Mouse (Mus musculus) intestine, postnatal 0 days (tissue): Measurements from ENCODE around the gene P2rx4. TPM values are rescaled to one million over a fixed set of nuclear protein-coding genes. Genes with fewer than 3 reads are reported as not detected.

Experiments used
- ATAC-seq: fragments of 200-750 bp; cut with Nextera tagmentation; 2 replicates; pipeline ENCODE4 v1.8.0; 2017; ENCODE audit warnings: mild to moderate bottlenecking, moderate TSS enrichment, moderate library complexity
- H3K27ac ChIP-seq: fragments of 300-500 bp; sonication (generic); 2 replicates; pipeline ENCODE4 v1.5.1; 2014; ENCODE audit warnings: mild to moderate bottlenecking, low read depth, low read length, moderate library complexity
- H3K27me3 ChIP-seq: fragments of 300-500 bp; sonication (generic); replicated peaks from 2 replicates; pipeline ENCODE4 v1.6.1; 2014; ENCODE audit warnings: low read length, mixed read lengths; ENCODE audit not compliant: control insufficient read depth, insufficient read depth
- H3K36me3 ChIP-seq: fragments of 300-500 bp; sonication (generic); 2 replicates; pipeline ENCODE4 v1.6.1; 2014; ENCODE audit warnings: mild to moderate bottlenecking, moderate library complexity; ENCODE audit not compliant: control insufficient read depth, insufficient read depth
- H3K4me1 ChIP-seq: fragments of 300-500 bp; sonication (generic); replicated peaks from 2 replicates; pipeline ENCODE4 v1.6.1; 2014; ENCODE audit warnings: antibody characterized with exemption, low read length, mixed read lengths; ENCODE audit not compliant: control insufficient read depth, insufficient read depth
- H3K4me2 ChIP-seq: fragments of 300-500 bp; sonication (generic); replicated peaks from 2 replicates; pipeline ENCODE4 v1.6.1; 2014; ENCODE audit warnings: low read depth, mild to moderate bottlenecking, moderate library complexity
- H3K4me3 ChIP-seq: fragments of 300-500 bp; sonication (generic); 2 replicates; pipeline ENCODE4 v1.5.1; 2014; ENCODE audit warnings: low read depth, low read length
- H3K9ac ChIP-seq: fragments of 300-500 bp; sonication (generic); 2 replicates; pipeline ENCODE4 v1.6.1; 2014; ENCODE audit warnings: mild to moderate bottlenecking, low read depth, low read length
- H3K9me3 ChIP-seq: fragments of 300-500 bp; sonication (generic); 2 replicates; pipeline ENCODE4 v1.6.1; 2016; ENCODE audit warnings: mixed run types; ENCODE audit not compliant: control insufficient read depth
- CTCF ChIP-seq: sonication (generic); IDR thresholded peaks from 2 replicates; pipeline ENCODE4 v1.5.1; 2016; ENCODE audit warnings: low read depth, mild to moderate bottlenecking, control low read depth, antibody characterized with exemption, moderate library complexity
- WGBS: fragments of 180-500 bp; shearing (Covaris S2); extraction: QIAGEN DNeasy Blood & Tissue Kit; methylation state at CpG from one replicate; pipeline ENCODE4 v1.1.7; 2014; 5-methylcytosine and 5-hydroxymethylcytosine counted together
- polyA plus RNA-seq: library from polyadenylated mRNA; unstranded; fragments of >200 nt; fragmentation: Nextera tagmentation; extraction: Ambion mirVana; gene quantifications from 2 replicates; pipeline ENCODE4 v1.2.1, GENCODE M21; 2015

P2rx4 gene
- polyA plus RNA-seq, 1 experiment from 2014 or later = 90.3 TPM

DNA sequence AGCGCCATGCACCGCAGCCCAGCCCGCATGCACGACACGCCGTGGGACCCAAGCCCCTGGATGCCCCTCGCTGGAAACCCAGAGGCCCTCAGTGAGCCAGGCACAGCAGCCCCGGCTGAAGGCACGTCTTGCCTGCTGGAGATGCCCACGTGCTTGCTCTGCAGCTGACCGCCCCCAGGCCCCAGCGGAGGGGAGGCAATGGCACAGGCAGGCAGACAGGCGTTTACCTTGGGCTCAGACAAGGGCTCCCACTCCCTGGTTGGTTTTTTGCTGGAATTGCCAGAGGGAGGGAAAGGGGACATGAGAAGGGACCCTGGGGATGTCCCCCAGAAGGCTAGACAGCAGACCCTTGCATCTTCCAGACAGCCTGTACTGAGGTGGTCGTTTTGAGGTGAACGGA is 29.4 kb downstream of the P2rx4 start:
- TF ChIP-seq CTCF = no peak
- no peak for ATAC-seq
- Histone ChIP-seq H3K4me3 (no peak overlapping the region), H3K27ac (no peak overlapping the region), H3K9ac (no peak overlapping the region), H3K4me2 (no peak overlapping the region), H3K36me3 (peaks cover 13% of the 10 kb centered on the region; the same call in 1 of the 2 replicates), H3K9me3 (no peaks in the 10 kb centered on the region), H3K4me1 (no peaks in the 10 kb centered on the region), H3K27me3 (no peaks in the 10 kb centered on the region)
- 84% methylated on average over 15 of the region's 15 CpGs for WGBS

DNA sequence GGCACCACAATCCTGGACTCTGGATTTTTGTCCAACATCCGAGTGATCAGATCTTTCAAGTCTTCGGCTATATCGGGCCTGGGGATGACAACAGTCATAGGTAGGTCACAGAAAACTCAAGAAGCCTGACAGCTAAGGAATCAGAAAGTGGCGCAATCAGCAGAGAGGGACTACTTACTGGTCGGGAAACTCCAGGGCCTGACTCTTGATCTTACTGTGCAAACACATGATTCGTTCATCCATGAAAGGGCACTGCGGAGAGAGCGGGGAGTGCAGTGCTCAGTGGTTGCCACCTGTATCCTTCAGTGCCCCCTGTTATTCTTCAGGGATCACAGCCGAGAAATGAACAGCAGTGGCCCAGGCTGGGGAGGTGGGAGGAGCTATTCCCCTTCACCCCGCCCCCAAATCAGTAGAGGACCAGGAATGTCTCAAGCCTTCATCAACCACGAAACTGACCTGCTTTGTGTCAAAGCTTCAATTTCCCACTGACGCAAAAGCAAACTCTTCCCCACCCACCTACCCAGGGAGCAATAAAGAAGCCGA is 36.6 kb downstream of the P2rx4 start:
- Histone ChIP-seq H3K4me2 (no peak overlapping the region), H3K9me3 (no peaks in the 10 kb centered on the region), H3K4me1 (no peaks in the 10 kb centered on the region), H3K9ac (no peak overlapping the region), H3K36me3 (peaks cover 24% of the 10 kb centered on the region), H3K27ac (no peak overlapping the region), H3K27me3 (no peaks in the 10 kb centered on the region), H3K4me3 (no peak overlapping the region)
- WGBS = 79% methylated on average over 13 of the region's 13 CpGs
- ATAC-seq = no peak
- no peak for TF ChIP-seq CTCF

DNA sequence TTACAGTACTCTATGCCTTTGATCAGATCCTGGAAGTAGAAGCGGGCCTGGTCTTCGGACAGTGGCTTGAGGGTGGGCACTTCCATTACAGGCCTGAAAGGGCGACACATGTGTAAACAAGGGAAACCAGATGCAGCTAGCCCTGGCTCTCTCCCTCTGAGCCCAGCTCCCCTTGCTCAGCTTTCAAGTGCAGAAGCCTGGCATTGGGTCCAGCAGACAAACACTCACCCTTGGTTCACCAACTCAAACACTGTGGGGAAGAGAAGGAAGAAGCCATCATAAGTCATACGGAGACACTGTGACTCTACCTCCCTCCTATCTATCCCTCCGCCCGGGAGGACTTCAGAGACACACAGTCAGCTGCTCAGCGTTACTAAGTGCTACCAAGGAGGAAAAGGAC is 40.6 kb downstream of the P2rx4 start:
- Histone ChIP-seq H3K36me3 (peaks cover 18% of the 10 kb centered on the region), H3K27ac (no peak overlapping the region), H3K27me3 (no peaks in the 10 kb centered on the region), H3K4me2 (no peak overlapping the region), H3K4me3 (no peak overlapping the region), H3K9ac (no peak overlapping the region), H3K4me1 (no peaks in the 10 kb centered on the region), H3K9me3 (no peaks in the 10 kb centered on the region)
- no peak for TF ChIP-seq CTCF
- no peak for ATAC-seq
- WGBS = 80% methylated on average over 7 of the region's 7 CpGs

DNA sequence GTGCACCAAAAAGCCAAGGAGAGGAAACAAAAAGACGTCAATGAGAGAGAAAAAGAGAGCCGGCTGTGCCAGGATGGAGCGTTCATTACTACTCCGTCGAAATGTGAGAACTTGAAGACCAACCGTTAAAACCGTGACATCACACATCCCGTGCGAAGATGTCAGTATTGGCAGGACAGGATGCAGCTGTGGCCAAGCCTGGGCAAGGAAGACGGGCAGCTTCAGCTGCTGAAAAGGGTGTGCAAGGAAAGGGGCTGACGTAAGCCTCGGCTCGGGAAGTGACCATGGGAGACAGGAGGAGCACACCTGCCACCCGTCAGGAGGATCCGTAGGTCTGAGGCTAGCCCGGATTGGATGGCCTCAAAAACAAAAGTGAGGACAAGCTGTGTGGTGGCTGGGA is 47.1 kb downstream of the P2rx4 start:
- Histone ChIP-seq H3K9me3 (no peaks in the 10 kb centered on the region), H3K4me2 (no peak overlapping the region), H3K36me3 (peaks cover 12% of the 10 kb centered on the region; the same call in 1 of the 2 replicates), H3K27ac (no peak overlapping the region), H3K4me1 (no peaks in the 10 kb centered on the region), H3K27me3 (no peaks in the 10 kb centered on the region), H3K4me3 (no peak overlapping the region), H3K9ac (no peak overlapping the region)
- WGBS = 83% methylated on average over 16 of the region's 16 CpGs
- no peak for TF ChIP-seq CTCF
- ATAC-seq = no peak

DNA sequence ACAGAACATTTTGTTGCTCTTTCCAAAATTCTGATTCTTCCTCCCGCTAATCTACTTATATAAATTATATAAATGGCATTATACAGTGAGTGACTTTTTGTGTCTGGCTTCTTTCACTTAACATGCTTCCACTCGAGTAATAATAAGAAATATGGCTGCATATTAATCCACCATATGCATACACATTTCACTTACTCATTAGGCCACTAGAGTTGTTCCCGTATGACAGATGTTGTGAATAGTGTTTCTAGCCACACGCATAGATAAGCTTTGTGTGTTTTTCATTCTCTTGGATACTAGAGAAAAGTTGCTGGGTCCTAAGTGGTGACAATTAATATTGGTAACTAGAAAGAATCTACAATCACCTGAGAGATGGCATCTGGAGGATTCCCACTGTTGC is 48.3 kb downstream of the P2rx4 start:
- no peak for TF ChIP-seq CTCF
- 96% methylated on average over 4 of the region's 4 CpGs for WGBS
- H3K4me2 ChIP-seq = no peak overlapping the region
- H3K9ac ChIP-seq = no peak overlapping the region
- ATAC-seq = no peak
- no peak overlapping the region for H3K4me3 ChIP-seq
- peaks cover 12% of the 10 kb centered on the region; the same call in 1 of the 2 replicates for H3K36me3 ChIP-seq
- H3K27ac ChIP-seq = no peak overlapping the region
- no peaks in the 10 kb centered on the region for H3K4me1 ChIP-seq
- H3K9me3 ChIP-seq = no peaks in the 10 kb centered on the region
- no peaks in the 10 kb centered on the region for H3K27me3 ChIP-seq

DNA sequence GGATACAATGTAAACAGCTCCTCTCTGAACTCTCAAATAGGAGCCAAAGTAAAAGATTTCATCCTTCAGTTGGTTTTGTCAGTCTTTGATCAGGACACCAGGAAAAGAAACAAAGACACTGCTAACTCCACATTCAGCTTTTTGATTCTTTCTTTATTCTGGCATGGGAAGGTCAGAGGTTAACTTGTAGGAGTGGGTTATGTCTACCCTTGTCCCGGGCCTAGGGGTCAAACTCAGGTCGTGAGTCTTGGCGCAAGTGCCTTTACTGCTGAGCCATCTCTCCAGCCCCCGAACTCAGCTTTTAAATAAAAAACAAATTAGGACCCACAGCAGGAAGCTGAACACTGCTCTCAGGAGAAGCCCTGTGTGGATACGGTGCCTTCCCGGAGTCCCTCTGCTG is 48.8 kb downstream of the P2rx4 start:
- Histone ChIP-seq H3K4me1 (no peaks in the 10 kb centered on the region), H3K9me3 (no peaks in the 10 kb centered on the region), H3K4me3 (no peak overlapping the region), H3K27ac (no peak overlapping the region), H3K9ac (no peak overlapping the region), H3K27me3 (no peaks in the 10 kb centered on the region), H3K4me2 (no peak overlapping the region), H3K36me3 (peaks cover 12% of the 10 kb centered on the region; the same call in 1 of the 2 replicates)
- no peak for ATAC-seq
- WGBS = 72% methylated on average over 6 of the region's 6 CpGs
- no peak for TF ChIP-seq CTCF

DNA sequence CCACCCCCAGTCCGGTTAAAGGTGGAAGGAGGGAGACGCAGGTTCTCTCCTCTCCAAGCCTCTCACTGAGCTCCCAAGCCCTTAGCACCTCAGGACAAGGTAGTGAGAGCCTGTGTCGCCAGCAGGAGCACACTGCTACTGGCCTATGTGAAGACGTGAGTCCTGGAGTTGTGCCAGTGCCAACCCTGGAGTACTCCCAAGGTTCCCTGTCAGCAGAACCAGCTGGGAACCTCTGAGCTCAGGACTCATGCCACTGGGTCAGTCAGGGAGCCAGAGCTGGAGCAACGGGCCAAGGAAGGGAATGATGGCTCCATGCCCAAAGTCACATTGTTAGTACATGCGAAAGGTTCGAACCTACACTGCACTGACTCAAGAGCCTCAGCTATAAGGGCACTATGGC is 49.3 kb downstream of the P2rx4 start:
- Histone ChIP-seq H3K36me3 (peaks cover 12% of the 10 kb centered on the region; the same call in 1 of the 2 replicates), H3K9me3 (no peaks in the 10 kb centered on the region), H3K4me3 (no peak overlapping the region), H3K27me3 (no peaks in the 10 kb centered on the region), H3K27ac (no peak overlapping the region), H3K4me1 (no peaks in the 10 kb centered on the region), H3K9ac (no peak overlapping the region), H3K4me2 (no peak overlapping the region)
- WGBS = 87% methylated on average over 7 of the region's 7 CpGs
- TF ChIP-seq CTCF = no peak
- ATAC-seq = no peak
